Mouse (Mus musculus): ENCODE results near the gene Adgrg7. TPM values are rescaled to one million over a fixed set of nuclear protein-coding genes. Genes with fewer than 3 reads are reported as not detected.

The Adgrg7 gene
- polyA plus RNA-seq, 1 experiment from 2014 or later: not detected

DNA sequence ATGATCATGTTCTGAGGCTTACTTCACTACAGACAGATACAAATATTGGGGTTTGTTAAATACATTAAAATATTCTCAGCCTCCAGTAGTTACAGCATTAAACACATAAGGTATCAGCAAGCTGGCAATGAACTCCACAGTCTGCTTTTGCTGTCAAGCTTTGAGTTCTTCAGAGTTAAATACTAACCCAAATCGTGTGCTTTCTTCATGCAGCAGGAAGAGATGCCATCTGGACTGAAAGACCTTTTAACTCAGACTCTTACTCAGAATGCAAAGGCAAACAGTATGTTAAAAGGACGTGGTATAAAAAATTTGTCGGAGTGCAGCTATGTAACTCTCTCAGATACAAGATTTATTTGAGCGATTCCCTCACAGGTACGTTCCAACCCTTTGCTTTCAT lies 108.9 kb downstream of the Adgrg7 start:
- ATAC-seq (ENCODE audit: low FRiP score, low TSS enrichment) (no peak), DNase-seq (no peak)
- Histone ChIP-seq H3K27ac (replicated peaks; ENCODE audit: low read depth, low read length) (no peak overlapping the region), H3K9me3 (ENCODE audit: control insufficient read depth, low read length) (no peaks in the 10 kb centered on the region), H3K4me2 (ENCODE audit: low read length) (no peak overlapping the region), H3K9ac (replicated peaks; ENCODE audit: low read length) (no peak overlapping the region), H3K27me3 (ENCODE audit: control insufficient read depth, insufficient read depth, low read length) (no peaks in the 10 kb centered on the region), H3K4me1 (ENCODE audit: control insufficient read depth, insufficient read depth, low read length) (no peaks in the 10 kb centered on the region), H3K36me3 (ENCODE audit: control insufficient read depth, insufficient read depth, low read length) (peaks cover 45% of the 10 kb centered on the region), H3K4me3 (replicated peaks; ENCODE audit: low read depth, low read length) (no peak overlapping the region)
- 93% methylated on average over 5 of the region's 5 CpGs for WGBS

DNA sequence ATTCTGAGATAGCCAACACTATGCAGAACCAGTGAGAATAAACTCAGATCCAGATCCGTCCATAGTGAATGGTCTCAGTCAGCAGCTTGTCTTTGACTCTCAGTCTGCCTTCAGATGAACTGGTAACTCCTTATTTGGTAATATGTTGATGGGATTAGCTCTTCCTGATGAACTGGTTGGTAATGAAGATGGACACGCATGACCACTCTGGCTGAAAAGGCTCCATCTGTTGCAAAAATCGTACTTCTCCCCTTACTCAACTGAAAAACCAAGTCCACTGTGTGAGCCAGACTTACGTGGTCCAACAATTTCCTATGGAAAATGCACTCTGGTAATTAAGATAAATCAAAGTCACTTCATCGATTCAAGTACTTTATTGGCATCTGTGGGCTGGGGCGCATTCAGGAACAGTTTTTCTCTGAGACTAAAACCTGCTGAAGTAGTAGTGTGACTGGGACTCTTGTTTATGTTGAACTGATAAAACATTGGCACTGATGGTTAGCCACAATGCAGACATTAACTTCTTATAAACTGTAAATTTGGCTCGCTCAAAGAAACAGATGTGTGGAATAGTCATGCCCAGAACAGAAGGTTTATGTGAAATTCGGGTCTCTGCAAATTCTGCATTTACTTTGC lies 114.5 kb downstream of the Adgrg7 start:
- Histone ChIP-seq H3K9ac (replicated peaks; ENCODE audit: low read length) (no peak overlapping the region), H3K27ac (replicated peaks; ENCODE audit: low read depth, low read length) (no peak overlapping the region), H3K36me3 (ENCODE audit: control insufficient read depth, insufficient read depth, low read length) (peaks cover 19% of the 10 kb centered on the region), H3K4me1 (ENCODE audit: control insufficient read depth, insufficient read depth, low read length) (no peaks in the 10 kb centered on the region), H3K4me3 (replicated peaks; ENCODE audit: low read depth, low read length) (no peak overlapping the region), H3K27me3 (ENCODE audit: control insufficient read depth, insufficient read depth, low read length) (no peaks in the 10 kb centered on the region), H3K9me3 (ENCODE audit: control insufficient read depth, low read length) (no peaks in the 10 kb centered on the region), H3K4me2 (ENCODE audit: low read length) (no peak overlapping the region)
- peak; percentile 42; the same call in 1 of the 2 replicates for ATAC-seq (ENCODE audit: low FRiP score, low TSS enrichment)
- WGBS: 56% methylated on average over 8 of the region's 8 CpGs
- DNase-seq: no peak

GRCm38 (mm10) chr16:56677146-56677545 lies 118.5 kb downstream of the Adgrg7 start:
- Histone ChIP-seq H3K27me3 (ENCODE audit: control insufficient read depth, insufficient read depth, low read length) (no peaks in the 10 kb centered on the region), H3K4me1 (ENCODE audit: control insufficient read depth, insufficient read depth, low read length) (no peaks in the 10 kb centered on the region), H3K36me3 (ENCODE audit: control insufficient read depth, insufficient read depth, low read length) (no peaks in the 10 kb centered on the region), H3K9ac (replicated peaks; ENCODE audit: low read length) (no peak overlapping the region), H3K27ac (replicated peaks; ENCODE audit: low read depth, low read length) (no peak overlapping the region), H3K4me2 (ENCODE audit: low read length) (no peak overlapping the region), H3K4me3 (replicated peaks; ENCODE audit: low read depth, low read length) (no peak overlapping the region), H3K9me3 (ENCODE audit: control insufficient read depth, low read length) (no peaks in the 10 kb centered on the region)
- 76% methylated on average over 4 of the region's 4 CpGs for WGBS
- peak; percentile 66 for DNase-seq
- ATAC-seq (ENCODE audit: low FRiP score, low TSS enrichment): 0 out of 2 replicates have a peak, but pooled peaks have one; percentile 53

Other genes with a start within 250 kb of the Adgrg7 start
- 164 and 171 TPM in 2 replicates for gene Tfg, start 78.4 kb downstream of the Adgrg7 start, polyA plus RNA-seq (2014; fragmentation: Nextera tagmentation; extraction: Ambion mirVana)
- 2.5 and 6.0 TPM in 2 replicates for gene Tmem45a, start 90.3 kb upstream of the Adgrg7 start, polyA plus RNA-seq (2014; fragmentation: Nextera tagmentation; extraction: Ambion mirVana)
- not detected in 2 replicates for gene Lnp1, start 132.2 kb upstream of the Adgrg7 start, polyA plus RNA-seq (2014; fragmentation: Nextera tagmentation; extraction: Ambion mirVana)